Mouse (Mus musculus): ENCODE results near the gene Opcml.

DNA sequence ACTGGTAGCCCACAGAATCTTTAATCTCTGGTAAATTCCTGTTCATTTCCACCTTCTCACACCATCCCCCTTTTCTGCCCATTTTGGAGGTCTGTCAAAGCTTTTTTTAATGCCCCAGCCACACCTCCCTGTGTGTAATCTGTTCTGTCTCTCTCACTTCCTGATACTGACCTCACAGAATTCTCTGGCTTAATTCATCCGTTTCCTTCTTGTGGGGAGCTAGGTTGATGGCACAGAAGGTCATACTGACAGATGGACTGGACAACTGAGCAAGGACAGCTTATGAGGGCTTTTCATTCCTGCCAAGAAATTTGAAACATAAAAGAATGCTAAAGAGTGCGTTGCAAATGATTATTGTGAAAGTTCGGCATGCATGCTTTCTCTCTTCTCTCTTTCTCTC lies 126.7 kb downstream of the Opcml start:
- TF ChIP-seq MYOD1 (IDR thresholded peaks at IDR 0.05; ENCODE audit: control insufficient read depth in 1 of 3, insufficient read length in 2 of 3, low read depth in 2 of 3) (no peak), MAX (IDR thresholded peaks at IDR 0.05; ENCODE audit: low read depth) (no peak), POLR2A (IDR thresholded peaks at IDR 0.05; ENCODE audit: insufficient read length, low read depth) (no peak)
